Mouse (Mus musculus): ENCODE results near the gene Kcnmb3.

DNA sequence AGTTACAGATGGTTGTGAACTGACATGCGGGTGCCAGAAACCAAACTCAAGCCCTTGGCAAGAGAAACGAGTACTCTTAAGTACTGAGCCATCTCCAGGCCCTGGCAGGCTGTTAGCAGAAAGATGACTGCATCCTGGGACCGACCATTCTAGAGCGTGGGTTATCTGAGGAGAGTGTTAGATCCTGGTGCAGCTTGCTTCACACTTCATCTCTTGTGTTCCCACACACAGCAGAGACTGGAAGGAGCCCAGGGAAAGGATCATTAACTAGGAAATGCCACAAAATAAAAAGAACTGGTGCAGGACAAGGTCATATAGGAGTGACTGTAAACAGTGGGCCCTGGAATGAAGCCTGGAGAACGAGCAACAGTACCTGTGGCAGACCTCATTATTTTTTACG lies 20.9 kb downstream of the Kcnmb3 start:
- TF ChIP-seq CTCF (IDR thresholded peaks at IDR 0.05; ENCODE audit: control insufficient read depth, insufficient read depth, insufficient read length), result no peak
- TF ChIP-seq MYOD1 (IDR thresholded peaks at IDR 0.05; ENCODE audit: control insufficient read depth, insufficient read length, low read depth), result no peak

All from C2C12 (cell line).